Mouse (Mus musculus) cortical plate, adult 2 months (tissue): ENCODE measurements around the gene Xrcc1. TPM values are rescaled to one million over a fixed set of nuclear protein-coding genes. Genes with fewer than 3 reads are reported as not detected.
"Not testable (repeated sequence)": the region's sequence is repeated elsewhere in the genome, so short reads cannot be mapped to it uniquely, and the experiment has no call there.

ENCODE experiments used
- H3K27ac ChIP-seq: fragments of 200-500 bp; 2 replicates; pipeline ENCODE4 v1.5.1; 2012; ENCODE audit warnings: low read length, control low read depth, inconsistent platforms; ENCODE audit not compliant: insufficient read depth
- H3K4me1 ChIP-seq: fragments of 200-500 bp; 2 replicates; pipeline ENCODE4 v1.6.1; 2011; ENCODE audit warnings: low read length; ENCODE audit not compliant: control insufficient read depth, insufficient read depth
- H3K4me3 ChIP-seq: fragments of 200-500 bp; 2 replicates; pipeline ENCODE4 v1.5.1; 2011; ENCODE audit warnings: mild to moderate bottlenecking, low read length, control low read depth; ENCODE audit not compliant: insufficient read depth
- CTCF ChIP-seq: fragments of 200-500 bp; IDR thresholded peaks from 2 replicates; pipeline ENCODE4 v1.5.1; 2011; ENCODE audit warnings: mild to moderate bottlenecking, control low read depth, low read length; ENCODE audit not compliant: insufficient read depth; ENCODE audit errors: extremely low read depth
- POLR2A ChIP-seq: fragments of 200-500 bp; IDR thresholded peaks from 2 replicates; pipeline ENCODE4 v1.6.1; 2011; ENCODE audit warnings: mild to moderate bottlenecking, low read length, control low read depth; ENCODE audit not compliant: insufficient read depth; ENCODE audit errors: extremely low read depth
- polyA plus RNA-seq: library from polyadenylated mRNA; depleted of rRNA; stranded (reverse); fragments of >200 nt; gene quantifications from 2 replicates; pipeline ENCODE4 v1.2.3, GENCODE M21; 2012

The Xrcc1 gene
- polyA plus RNA-seq, 1 experiment: 41.6 TPM

DNA sequence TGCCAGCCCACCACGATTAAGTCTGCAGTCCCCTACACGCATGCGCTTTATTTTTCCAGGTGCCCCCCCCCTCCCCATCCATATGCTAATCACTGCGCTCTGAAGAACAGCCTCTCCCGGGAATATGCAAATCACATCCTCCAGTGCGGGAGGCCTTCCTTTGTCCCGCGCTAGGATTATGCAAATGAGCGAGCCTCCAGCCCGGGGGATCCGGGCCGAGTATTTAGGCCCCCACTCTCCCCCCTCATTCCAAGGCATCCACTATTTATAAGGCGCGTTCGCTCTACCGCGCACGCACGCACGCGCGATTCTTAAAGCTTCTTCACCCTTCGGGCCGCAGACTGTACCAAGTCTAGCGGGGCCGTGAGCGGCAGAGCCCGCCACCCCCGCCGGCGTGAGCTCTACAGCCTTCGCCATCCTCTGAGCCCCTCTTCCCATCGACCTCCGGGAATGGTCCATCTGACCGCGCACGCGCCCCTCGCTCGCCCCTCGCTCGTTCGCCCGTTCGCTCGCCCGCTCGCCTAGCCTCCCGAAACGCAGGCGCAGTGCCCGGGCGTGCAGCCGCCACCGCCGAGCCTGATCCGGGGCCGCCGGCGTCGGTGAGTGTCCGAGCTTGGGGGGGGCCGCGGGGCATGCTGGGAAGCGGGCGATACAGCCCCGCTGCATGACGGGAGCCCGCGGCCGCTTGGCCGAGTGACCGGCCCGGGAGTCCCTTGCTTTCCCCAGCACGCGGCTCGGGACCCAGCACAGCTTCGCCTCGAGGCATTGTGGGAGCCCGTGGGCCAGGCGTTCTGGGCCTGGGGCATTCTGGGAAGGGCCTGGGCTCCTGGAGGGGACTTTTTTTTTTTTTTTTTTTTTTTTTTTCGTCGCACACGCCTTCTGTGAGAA is 39.0 kb upstream of the Xrcc1 start, which contains the start of gene Zfp428:
Gene Zfp428, plus strand, starts transcription at position 169 of the 888 bp plus-strand sequence.
- Histone ChIP-seq H3K4me3 (peak within 1 kb of the TSS; percentile 60), H3K27ac (peak within 1 kb of the TSS; percentile 97), H3K4me1 (peaks cover 1% of the 10 kb centered on the region; the same call in 1 of the 2 replicates)
- peak; percentile 23 for TF ChIP-seq POLR2A
- TF ChIP-seq CTCF: no peak

DNA sequence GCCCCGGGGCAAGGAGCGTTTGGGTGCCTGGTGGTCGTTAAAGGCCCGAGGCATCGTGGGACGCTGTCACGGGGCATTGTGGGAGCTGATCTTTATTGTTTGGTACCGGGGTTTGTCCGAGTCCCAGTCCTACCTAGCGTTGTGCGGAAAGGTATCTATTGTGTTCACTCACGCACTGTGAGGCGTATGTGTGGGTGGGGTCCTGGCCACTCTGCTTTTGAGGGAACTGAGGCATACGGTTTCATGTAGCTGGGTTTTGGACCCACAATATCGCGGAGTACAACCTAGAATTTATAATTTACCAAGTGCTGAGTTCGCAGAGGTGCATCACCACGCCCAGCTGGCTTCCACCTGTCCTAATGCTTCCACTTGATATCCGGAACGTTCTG is 38.4 kb upstream of the Xrcc1 start:
- peak overlapping the region; percentile 97; the same call in 1 of the 2 replicates for H3K27ac ChIP-seq
- no peak for TF ChIP-seq CTCF
- no peak for TF ChIP-seq POLR2A
- H3K4me3 ChIP-seq: peak overlapping the region; percentile 60
- H3K4me1 ChIP-seq: peaks cover 1% of the 10 kb centered on the region; the same call in 1 of the 2 replicates

DNA sequence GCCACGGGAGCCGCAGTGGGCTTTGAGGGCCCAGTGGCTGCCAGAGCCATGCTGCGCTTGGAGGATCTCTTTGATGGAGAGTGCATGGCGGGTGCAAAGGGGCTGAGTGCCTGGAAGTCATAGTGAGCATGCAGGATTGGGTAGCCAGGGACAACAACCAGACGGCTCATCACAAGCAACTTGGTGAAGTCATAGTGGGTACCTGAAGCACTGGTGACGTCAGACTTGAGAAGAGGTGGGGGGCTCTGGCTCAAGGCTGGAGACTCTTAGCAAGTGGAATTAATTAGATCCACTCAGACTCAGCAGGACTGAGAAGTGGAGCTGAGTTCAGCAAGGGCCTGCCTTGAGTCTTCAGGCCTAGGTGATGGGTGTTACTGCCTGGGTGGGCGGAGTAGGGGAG is 33.7 kb upstream of the Xrcc1 start, which contains the start of gene AC161166.1:
Gene AC161166.1, minus strand, starts transcription at position 101 of the 400 bp plus-strand sequence.
- TF ChIP-seq POLR2A: no peak
- no peak for TF ChIP-seq CTCF
- Histone ChIP-seq H3K27ac (no peak within 1 kb of the TSS), H3K4me1 (peaks cover 1% of the 10 kb centered on the region; the same call in 1 of the 2 replicates), H3K4me3 (no peak within 1 kb of the TSS)

DNA sequence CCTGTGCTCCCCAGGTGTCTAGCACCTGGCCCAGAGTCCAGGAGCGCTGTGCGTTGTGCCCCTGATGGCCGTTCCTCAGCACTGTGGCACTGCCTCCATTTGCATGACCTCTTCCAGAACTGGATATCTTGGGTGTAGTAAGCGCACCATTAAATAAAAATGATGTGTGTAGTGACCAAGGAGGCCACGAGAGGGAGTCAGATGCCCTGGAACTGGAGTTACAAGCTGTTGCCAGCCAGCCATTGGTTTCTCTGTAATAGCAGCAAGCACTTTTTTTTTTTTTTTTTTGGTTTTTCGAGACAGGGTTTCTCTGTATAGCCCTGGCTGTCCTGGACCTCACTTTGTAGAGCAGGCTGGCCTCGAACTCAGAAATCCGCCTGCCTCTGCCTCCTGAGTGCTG is 29.8 kb upstream of the Xrcc1 start:
- H3K27ac ChIP-seq, H3K4me3 ChIP-seq: not testable (repeated sequence)
- TF ChIP-seq CTCF: peak; percentile 39; the same call in 1 of the 2 replicates

DNA sequence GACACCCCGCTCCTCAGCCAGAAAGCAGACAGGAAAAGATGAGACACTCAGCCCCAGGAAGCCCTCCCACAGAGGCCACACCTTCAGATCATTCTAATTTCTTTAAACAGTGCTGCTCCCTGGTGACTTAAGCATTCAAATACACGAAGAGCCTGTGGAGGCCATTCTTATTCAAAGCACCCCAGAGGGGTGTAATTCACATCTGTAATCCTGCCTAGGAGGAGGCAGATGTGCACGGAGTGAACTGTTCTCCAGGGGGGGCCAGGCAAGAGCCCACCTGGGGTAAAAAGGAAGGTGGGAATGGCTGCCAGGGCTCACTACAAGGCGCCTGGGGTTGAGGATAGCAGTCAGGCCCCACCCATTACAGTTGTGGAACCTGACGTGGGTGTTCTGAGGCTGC is 29.0 kb upstream of the Xrcc1 start:
- Histone ChIP-seq H3K4me3 (no peak overlapping the region), H3K27ac (peak overlapping the region; percentile 56; the same call in 1 of the 2 replicates), H3K4me1 (no peaks in the 10 kb centered on the region; the same call in 1 of the 2 replicates)
- no peak for TF ChIP-seq CTCF
- no peak for TF ChIP-seq POLR2A

More for the DNA sequence above, 29.8 kb upstream of the Xrcc1 start:
- not testable (repeated sequence) for H3K4me1 ChIP-seq

DNA sequence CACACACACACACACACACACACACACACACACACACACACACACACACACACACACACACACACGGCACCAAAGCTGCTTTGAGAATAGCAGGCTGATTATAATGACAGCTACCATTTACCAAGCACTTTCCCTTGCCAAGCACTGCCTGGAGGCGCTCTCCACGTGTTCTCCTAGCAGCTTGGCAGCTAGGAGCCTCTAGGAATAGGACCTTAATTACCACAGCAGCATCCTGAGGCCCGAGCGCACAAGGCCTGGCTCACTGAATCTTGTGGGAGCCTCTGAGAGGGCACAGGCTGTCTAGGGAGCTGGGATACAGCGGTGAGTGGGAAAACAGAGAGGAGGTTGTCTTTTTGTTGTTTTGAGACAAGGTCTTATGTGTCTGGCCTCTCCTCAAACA is 28.4 kb upstream of the Xrcc1 start:
- Histone ChIP-seq H3K27ac (peak overlapping the region; percentile 41; the same call in 1 of the 2 replicates), H3K4me1 (no peaks in the 10 kb centered on the region; the same call in 1 of the 2 replicates), H3K4me3 (no peak overlapping the region)
- TF ChIP-seq POLR2A (peak; percentile 52; the same call in 1 of the 2 replicates), CTCF (no peak)

DNA sequence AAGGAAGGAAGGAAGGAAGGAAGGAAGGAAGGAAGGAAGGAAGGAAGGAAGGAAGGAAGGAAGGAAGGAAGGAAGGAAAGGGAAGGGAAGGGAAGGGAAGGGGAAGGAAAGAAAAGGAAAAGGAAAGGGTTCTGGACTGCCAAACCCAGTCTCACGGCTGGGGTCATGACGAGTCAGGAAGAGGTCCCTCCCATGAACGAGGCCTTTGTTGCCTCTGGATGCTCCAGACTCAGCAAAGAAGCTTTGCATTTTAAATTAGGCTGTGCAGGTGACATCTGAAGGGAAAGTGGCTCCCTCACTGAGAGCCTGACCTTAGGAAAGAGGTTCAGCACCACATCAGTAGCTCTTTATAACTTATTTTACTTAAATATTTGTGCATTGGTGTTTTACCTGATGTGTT is 27.0 kb upstream of the Xrcc1 start:
- Histone ChIP-seq H3K4me1 (no peaks in the 10 kb centered on the region; the same call in 1 of the 2 replicates), H3K27ac (no peak overlapping the region), H3K4me3 (no peak overlapping the region)
- TF ChIP-seq CTCF (no peak), POLR2A (no peak)

DNA sequence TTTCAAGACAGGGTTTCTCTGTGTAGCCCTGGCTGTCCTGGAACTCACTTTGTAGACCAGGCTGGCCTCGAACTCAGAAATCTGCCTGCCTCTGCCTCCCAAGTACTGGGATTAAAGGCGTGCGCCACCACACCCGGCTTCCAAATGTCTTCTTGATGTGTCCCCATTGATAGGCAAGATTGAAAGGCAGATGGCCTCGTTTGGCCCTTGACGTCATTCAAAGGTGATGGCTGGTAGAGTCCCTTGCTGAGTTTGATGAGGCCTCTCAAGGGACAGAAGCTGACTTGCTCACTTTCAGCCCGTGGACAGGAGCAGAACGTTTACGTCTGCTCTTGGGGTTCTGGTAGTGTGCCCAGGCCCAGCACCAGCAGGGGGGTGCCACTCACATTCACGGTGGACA is 26.0 kb upstream of the Xrcc1 start:
- H3K4me1 ChIP-seq, H3K27ac ChIP-seq, H3K4me3 ChIP-seq: not testable (repeated sequence)

DNA sequence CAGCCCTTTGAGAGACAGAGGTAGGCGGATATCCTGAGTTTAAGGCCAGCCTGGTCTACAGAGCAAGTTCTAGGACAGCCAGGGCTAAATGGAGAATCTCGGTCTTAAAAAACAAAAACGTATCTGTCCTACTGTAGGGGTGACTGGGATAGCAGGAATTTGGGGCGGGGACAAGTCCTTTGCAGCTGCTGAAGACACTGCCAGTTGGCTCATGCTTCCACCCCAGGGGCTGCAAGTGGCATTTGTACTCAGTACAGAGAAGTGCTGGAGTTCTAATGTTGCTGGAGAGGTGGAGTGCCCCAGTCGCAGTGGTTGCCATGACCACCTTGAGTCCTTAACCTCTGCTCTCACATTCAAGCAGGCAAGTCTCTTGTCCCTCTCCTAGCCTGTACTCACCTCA is 23.3 kb upstream of the Xrcc1 start:
- no peaks in the 10 kb centered on the region; the same call in 1 of the 2 replicates for H3K4me1 ChIP-seq
- H3K27ac ChIP-seq: no peak overlapping the region
- TF ChIP-seq CTCF (no peak), POLR2A (no peak)
- H3K4me3 ChIP-seq: no peak overlapping the region

DNA sequence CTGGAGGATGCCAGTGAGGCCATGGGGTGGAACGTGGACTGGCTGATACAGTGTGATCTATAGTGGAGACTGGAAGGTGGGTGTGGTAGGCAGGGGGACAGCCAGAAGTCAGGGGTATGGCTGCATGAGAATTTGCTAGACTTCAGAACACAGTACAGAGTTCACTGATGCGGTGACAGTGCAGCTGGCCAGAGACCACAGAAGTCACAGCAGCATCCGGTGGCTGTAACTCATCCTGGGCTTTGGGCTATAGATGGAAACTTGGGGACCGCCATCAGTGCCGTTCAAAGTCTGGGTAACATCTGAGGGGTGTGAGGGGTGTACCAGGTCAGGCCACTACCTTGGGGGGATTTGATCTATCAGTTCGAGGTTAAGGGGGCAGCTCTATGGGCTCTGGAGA is 22.4 kb upstream of the Xrcc1 start:
- no peaks in the 10 kb centered on the region for H3K4me1 ChIP-seq
- TF ChIP-seq CTCF (no peak), POLR2A (no peak)
- no peak overlapping the region for H3K27ac ChIP-seq
- H3K4me3 ChIP-seq: no peak overlapping the region
